Mouse (Mus musculus): Measurements from ENCODE around the gene Prpsap1. TPM values are rescaled to one million over a fixed set of nuclear protein-coding genes. Genes with fewer than 3 reads are reported as not detected.

Prpsap1 gene
- total and polyA plus RNA-seq, 3 experiments, result 79.8 to 114 (median 114) TPM

- peaks cover 44% of the 10 kb centered on the region for H3K27me3 ChIP-seq (replicated peaks)
- TF ChIP-seq GABPA (IDR thresholded peaks at IDR 0.05; ENCODE audit: insufficient replicate concordance, low read depth, low read length) (no peak), TCF12 (IDR thresholded peaks at IDR 0.05; ENCODE audit: low read depth, low read length) (0 out of 2 replicates have a peak, but pooled peaks have one; percentile 18), ZMIZ1 (IDR thresholded peaks at IDR 0.05; ENCODE audit: low read depth, low read length) (no peak), MAX (IDR thresholded peaks at IDR 0.05; ENCODE audit: low read length) (no peak), RAD21 (IDR thresholded peaks at IDR 0.05; ENCODE audit: low read depth, low read length) (peak; percentile 78), MAZ (IDR thresholded peaks at IDR 0.05; ENCODE audit: low read depth, low read length) (no peak), POLR2AphosphoS2 (IDR thresholded peaks at IDR 0.05; ENCODE audit: low read depth, low read length) (no peak), RCOR1 (conservative IDR thresholded peaks at IDR 0.05; ENCODE audit: low read depth, low read length) (no peak), JUN (IDR thresholded peaks at IDR 0.05; ENCODE audit: insufficient read depth, low read depth, low read length) (no peak), NELFE (IDR thresholded peaks at IDR 0.05; ENCODE audit: low read depth, low read length) (peak; percentile 34; the same call in 1 of the 2 replicates), MEF2A (IDR thresholded peaks at IDR 0.05; ENCODE audit: borderline replicate concordance, low read depth, low read length) (no peak), CHD2 (IDR thresholded peaks at IDR 0.05; ENCODE audit: low read length) (no peak), CTCF (conservative IDR thresholded peaks at IDR 0.05 in 1 of 2, IDR thresholded peaks at IDR 0.05 in 1 of 2; ENCODE audit: low read depth in 2 of 2, low read length in 2 of 2) (peak; percentile 66 to 82), MXI1 (IDR thresholded peaks at IDR 0.05; ENCODE audit: low read depth, low read length) (no peak), PAX5 (IDR thresholded peaks at IDR 0.05; ENCODE audit: low read length) (no peak), MAFK (IDR thresholded peaks at IDR 0.05; ENCODE audit: insufficient replicate concordance, low read length) (no peak), USF2 (conservative IDR thresholded peaks at IDR 0.05; ENCODE audit: low read depth, low read length) (no peak), CHD1 (IDR thresholded peaks at IDR 0.05; ENCODE audit: low read depth, low read length) (no peak), EP300 (IDR thresholded peaks at IDR 0.05; ENCODE audit: low read length) (no peak), JUND (conservative IDR thresholded peaks at IDR 0.05; ENCODE audit: low read depth, low read length) (no peak), POLR2A (IDR thresholded peaks at IDR 0.05; ENCODE audit: low read depth, low read length) (0 out of 2 replicates have a peak, but pooled peaks have one; percentile 14), NRF1 (IDR thresholded peaks at IDR 0.05; ENCODE audit: low read depth, low read length) (no peak), E2F4 (IDR thresholded peaks at IDR 0.05; ENCODE audit: insufficient replicate concordance, low read depth, low read length) (no peak), IRF4 (IDR thresholded peaks at IDR 0.05; ENCODE audit: low read depth, low read length) (no peak; the same call in 1 of the 2 replicates), HCFC1 (IDR thresholded peaks at IDR 0.05; ENCODE audit: low read depth, low read length) (no peak), ZKSCAN1 (IDR thresholded peaks at IDR 0.05; ENCODE audit: borderline replicate concordance, low read depth, low read length) (no peak), TBP (conservative IDR thresholded peaks at IDR 0.05; ENCODE audit: low read depth, low read length) (no peak), ZC3H11A (IDR thresholded peaks at IDR 0.05; ENCODE audit: low read depth, low read length) (0 out of 2 replicates have a peak, but pooled peaks have one; percentile 8), UBTF (IDR thresholded peaks at IDR 0.05; ENCODE audit: low read depth, low read length) (no peak), USF1 (IDR thresholded peaks at IDR 0.05; ENCODE audit: low read depth, low read length) (no peak), MYC (IDR thresholded peaks at IDR 0.05; ENCODE audit: low read depth, low read length) (no peak), ELF1 (IDR thresholded peaks at IDR 0.05; ENCODE audit: low read depth, low read length) (peak; percentile 38; the same call in 1 of the 2 replicates), SMC3 (IDR thresholded peaks at IDR 0.05; ENCODE audit: low read depth, low read length) (peak; percentile 70), SIN3A (IDR thresholded peaks at IDR 0.05; ENCODE audit: low read length) (no peak), ZNF384 (IDR thresholded peaks at IDR 0.05; ENCODE audit: low read depth, low read length) (no peak), BHLHE40 (IDR thresholded peaks at IDR 0.05; ENCODE audit: low read depth, low read length) (no peak), ETS1 (conservative IDR thresholded peaks at IDR 0.05; ENCODE audit: low read depth, low read length) (no peak), KAT2A (IDR thresholded peaks at IDR 0.05; ENCODE audit: insufficient replicate concordance, low read length) (no peak)
- in situ Hi-C loops (cut with MboI; ENCODE audit: low pct_ligation_motif_present, low pct_unique_long_range_greater_than_20kb, low sequenced_read_pairs) (loop anchor here (5.0 to 10.0 kb wide), 2 partner anchors 37 to 210 kb away; no protein-coding TSS in a partner anchor), dilution Hi-C loops (cut with MboI; ENCODE audit: extremely low pct_ligation_motif_present, extremely low pct_unique_long_range_greater_than_20kb, low sequenced_read_pairs) (no loop called here)
- H3K27ac ChIP-seq (ENCODE audit: insufficient read depth, low read depth), result no peak overlapping the region
- H3K9ac ChIP-seq (ENCODE audit: insufficient read depth, low read depth), result no peak overlapping the region
- H3K9me3 ChIP-seq (replicated peaks; ENCODE audit: low read length), result no peaks in the 10 kb centered on the region
- peak overlapping the region; percentile 89 for H3K4me2 ChIP-seq (ENCODE audit: insufficient read depth, low read depth, poor library complexity, severe bottlenecking)
- peaks cover 5 to 32% of the 10 kb centered on the region in 2 experiments for H3K4me1 ChIP-seq (ENCODE audit: control insufficient read depth in 1 of 2, insufficient read depth in 2 of 2)
- no peaks in the 10 kb centered on the region for H3K79me2 ChIP-seq (replicated peaks; ENCODE audit: control insufficient read depth, extremely low read depth, insufficient read depth, poor library complexity, severe bottlenecking)
- H3K4me3 ChIP-seq (replicated peaks in 1 of 3; ENCODE audit: low read depth in 2 of 3, low read length in 2 of 3, poor library complexity in 1 of 3), result peak overlapping the region in 1 of 3 experiments; percentile 61
- DNase-seq (ENCODE audit: extremely low read depth), result peak; percentile 80
- peaks cover 15 to 35% of the 10 kb centered on the region in 2 experiments for H3K36me3 ChIP-seq (replicated peaks in 1 of 2; ENCODE audit: control insufficient read depth in 1 of 2, insufficient read depth in 1 of 2, low read length in 1 of 2)
These were observed 40.3 kb upstream of the Prpsap1 start for GRCm38 (mm10) chr11:116534154-116534865.

Measured in CH12.LX (cell line).